Mouse (Mus musculus): Measurements from ENCODE around the gene Pdlim4. TPM values are rescaled to one million over a fixed set of nuclear protein-coding genes. Genes with fewer than 3 reads are reported as not detected.

The Pdlim4 gene
- polyA plus RNA-seq, 1 experiment from 2014 or later, result 63.7 TPM

- Histone ChIP-seq H3K9me3 (replicated peaks; ENCODE audit: control insufficient read depth, low read length) (no peaks in the 10 kb centered on the region), H3K27me3 (ENCODE audit: control insufficient read depth, insufficient read depth, low read length) (no peaks in the 10 kb centered on the region), H3K4me1 (ENCODE audit: control insufficient read depth, insufficient read depth, low read length) (peaks cover 49% of the 10 kb centered on the region), H3K9ac (ENCODE audit: low read length) (no peak overlapping the region), H3K4me2 (ENCODE audit: low read depth, low read length) (no peak overlapping the region), H3K27ac (ENCODE audit: low read length) (no peak overlapping the region), H3K36me3 (ENCODE audit: control insufficient read depth, insufficient read depth, low read length) (no peaks in the 10 kb centered on the region), H3K4me3 (replicated peaks; ENCODE audit: low read length) (no peak overlapping the region)
- ATAC-seq (ENCODE audit: insufficient read depth, low FRiP score), result no peak
- WGBS, result 85% methylated on average over 4 of the region's 4 CpGs
These were observed 3.0 kb downstream of the Pdlim4 start for GRCm38 (mm10) chr11:54065915-54066178.

DNA sequence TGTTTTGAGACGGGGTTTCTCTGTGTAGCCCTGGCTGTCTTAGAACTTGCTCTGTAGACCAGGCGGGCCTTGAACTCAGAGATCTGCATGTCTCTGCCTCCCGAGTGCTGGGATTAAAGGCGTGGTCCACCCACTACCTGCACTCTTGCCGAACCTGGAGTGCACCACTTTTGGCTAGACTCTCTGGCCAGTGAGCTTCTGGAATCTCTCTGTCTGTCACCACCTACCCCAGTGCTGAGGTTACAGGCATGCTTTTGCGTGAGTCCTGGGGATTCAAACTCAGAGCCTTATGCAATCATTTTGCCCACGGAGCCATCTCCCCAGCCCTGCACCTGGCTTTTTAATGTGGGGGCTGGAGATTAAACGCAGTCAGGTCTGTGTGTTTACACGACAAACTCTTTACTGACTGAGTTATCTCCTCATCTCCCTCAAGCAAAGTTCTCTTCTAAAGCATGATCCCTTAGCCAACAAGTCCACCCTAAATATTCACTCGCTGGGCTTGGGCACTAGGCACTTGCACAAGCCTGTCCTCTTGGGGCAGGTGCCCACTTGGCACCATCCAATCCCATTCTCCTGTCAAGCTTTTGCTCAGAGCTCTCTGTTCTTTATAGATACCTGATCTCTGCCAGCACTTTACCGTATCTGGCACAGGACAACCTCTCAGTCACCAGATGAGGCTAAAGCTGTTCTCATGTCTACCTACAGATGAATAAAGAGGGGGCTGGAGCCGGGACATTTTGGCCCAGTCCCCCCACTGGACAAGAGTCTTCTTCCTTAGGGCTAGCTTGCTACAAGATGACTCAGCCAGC is 3.5 kb downstream of the Pdlim4 start:
- Histone ChIP-seq H3K9me3 (replicated peaks; ENCODE audit: control insufficient read depth, low read length) (no peaks in the 10 kb centered on the region), H3K4me1 (ENCODE audit: control insufficient read depth, insufficient read depth, low read length) (peaks cover 53% of the 10 kb centered on the region), H3K27me3 (ENCODE audit: control insufficient read depth, insufficient read depth, low read length) (no peaks in the 10 kb centered on the region), H3K4me3 (replicated peaks; ENCODE audit: low read length) (no peak overlapping the region), H3K27ac (ENCODE audit: low read length) (no peak overlapping the region), H3K9ac (ENCODE audit: low read length) (no peak overlapping the region), H3K4me2 (ENCODE audit: low read depth, low read length) (no peak overlapping the region), H3K36me3 (ENCODE audit: control insufficient read depth, insufficient read depth, low read length) (no peaks in the 10 kb centered on the region)
- ATAC-seq (ENCODE audit: insufficient read depth, low FRiP score), result no peak
- 68% methylated on average over 12 of the region's 12 CpGs for WGBS

- H3K36me3 ChIP-seq (ENCODE audit: control insufficient read depth, insufficient read depth, low read length), result no peaks in the 10 kb centered on the region
- H3K27ac ChIP-seq (ENCODE audit: low read length), result no peak overlapping the region
- no peaks in the 10 kb centered on the region for H3K9me3 ChIP-seq (replicated peaks; ENCODE audit: control insufficient read depth, low read length)
- H3K4me1 ChIP-seq (ENCODE audit: control insufficient read depth, insufficient read depth, low read length), result peaks cover 60% of the 10 kb centered on the region
- 67% methylated on average over 3 of the region's 3 CpGs for WGBS
- no peak overlapping the region for H3K4me3 ChIP-seq (replicated peaks; ENCODE audit: low read length)
- H3K27me3 ChIP-seq (ENCODE audit: control insufficient read depth, insufficient read depth, low read length), result no peaks in the 10 kb centered on the region
- no peak overlapping the region for H3K9ac ChIP-seq (ENCODE audit: low read length)
- ATAC-seq (ENCODE audit: insufficient read depth, low FRiP score), result no peak
- no peak overlapping the region for H3K4me2 ChIP-seq (ENCODE audit: low read depth, low read length)
These were observed 4.3 kb downstream of the Pdlim4 start for GRCm38 (mm10) chr11:54064412-54064978.

GRCm38 (mm10) chr11:54063472-54063775 is 5.4 kb downstream of the Pdlim4 start:
- Histone ChIP-seq H3K9me3 (replicated peaks; ENCODE audit: control insufficient read depth, low read length) (no peaks in the 10 kb centered on the region), H3K4me3 (replicated peaks; ENCODE audit: low read length) (no peak overlapping the region), H3K4me1 (ENCODE audit: control insufficient read depth, insufficient read depth, low read length) (peaks cover 63% of the 10 kb centered on the region), H3K9ac (ENCODE audit: low read length) (no peak overlapping the region), H3K4me2 (ENCODE audit: low read depth, low read length) (no peak overlapping the region), H3K27me3 (ENCODE audit: control insufficient read depth, insufficient read depth, low read length) (no peaks in the 10 kb centered on the region), H3K36me3 (ENCODE audit: control insufficient read depth, insufficient read depth, low read length) (no peaks in the 10 kb centered on the region), H3K27ac (ENCODE audit: low read length) (peak overlapping the region; percentile 58)
- WGBS, result 79% methylated on average over 10 of the region's 10 CpGs
- no peak for ATAC-seq (ENCODE audit: insufficient read depth, low FRiP score)

DNA sequence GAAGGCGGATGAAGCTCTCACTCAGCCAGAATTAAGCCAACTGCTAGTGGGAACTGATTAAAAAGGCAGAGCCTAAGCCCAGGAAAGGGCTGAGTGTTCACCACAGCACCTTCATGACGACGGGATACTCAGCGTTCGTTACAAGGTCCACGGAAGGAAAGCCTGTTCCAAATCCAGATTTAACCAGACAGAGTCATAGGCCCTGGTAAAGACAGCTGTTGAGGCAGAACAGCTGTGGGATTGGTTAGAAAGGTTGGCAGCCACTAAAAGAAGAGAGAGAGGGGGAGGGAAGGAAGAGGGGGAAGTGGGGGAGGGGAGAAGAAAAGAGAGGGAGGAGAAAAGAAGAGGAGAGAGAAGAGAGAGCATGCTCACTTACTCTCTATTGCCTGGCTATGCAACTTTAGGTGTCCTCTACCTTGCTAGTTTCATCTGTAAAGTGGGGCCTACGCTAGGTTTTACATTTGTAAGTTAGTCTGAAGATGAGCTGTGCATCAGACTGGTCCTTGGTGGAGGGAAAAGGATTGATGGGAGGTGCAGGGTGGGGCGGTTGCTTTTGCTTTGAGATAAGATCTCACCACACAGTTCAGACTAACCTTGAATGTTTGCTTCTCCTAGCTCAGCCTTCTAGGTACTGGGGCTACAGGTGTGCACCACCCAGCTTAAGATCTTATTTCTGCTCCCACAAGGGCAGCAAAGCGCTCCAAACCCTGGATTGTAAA is 5.9 kb downstream of the Pdlim4 start:
- peak; percentile 18; the same call in 1 of the 2 replicates for ATAC-seq (ENCODE audit: insufficient read depth, low FRiP score)
- H3K27me3 ChIP-seq (ENCODE audit: control insufficient read depth, insufficient read depth, low read length), result no peaks in the 10 kb centered on the region
- peak overlapping the region; percentile 7; the same call in 1 of the 2 replicates for H3K4me2 ChIP-seq (ENCODE audit: low read depth, low read length)
- no peak overlapping the region for H3K9ac ChIP-seq (ENCODE audit: low read length)
- WGBS, result 49% methylated on average over 9 of the region's 9 CpGs
- no peaks in the 10 kb centered on the region for H3K36me3 ChIP-seq (ENCODE audit: control insufficient read depth, insufficient read depth, low read length)
- peak overlapping the region; percentile 77 for H3K27ac ChIP-seq (ENCODE audit: low read length)
- H3K4me3 ChIP-seq (replicated peaks; ENCODE audit: low read length), result no peak overlapping the region
- no peaks in the 10 kb centered on the region for H3K9me3 ChIP-seq (replicated peaks; ENCODE audit: control insufficient read depth, low read length)
- peaks cover 67% of the 10 kb centered on the region for H3K4me1 ChIP-seq (ENCODE audit: control insufficient read depth, insufficient read depth, low read length)

DNA sequence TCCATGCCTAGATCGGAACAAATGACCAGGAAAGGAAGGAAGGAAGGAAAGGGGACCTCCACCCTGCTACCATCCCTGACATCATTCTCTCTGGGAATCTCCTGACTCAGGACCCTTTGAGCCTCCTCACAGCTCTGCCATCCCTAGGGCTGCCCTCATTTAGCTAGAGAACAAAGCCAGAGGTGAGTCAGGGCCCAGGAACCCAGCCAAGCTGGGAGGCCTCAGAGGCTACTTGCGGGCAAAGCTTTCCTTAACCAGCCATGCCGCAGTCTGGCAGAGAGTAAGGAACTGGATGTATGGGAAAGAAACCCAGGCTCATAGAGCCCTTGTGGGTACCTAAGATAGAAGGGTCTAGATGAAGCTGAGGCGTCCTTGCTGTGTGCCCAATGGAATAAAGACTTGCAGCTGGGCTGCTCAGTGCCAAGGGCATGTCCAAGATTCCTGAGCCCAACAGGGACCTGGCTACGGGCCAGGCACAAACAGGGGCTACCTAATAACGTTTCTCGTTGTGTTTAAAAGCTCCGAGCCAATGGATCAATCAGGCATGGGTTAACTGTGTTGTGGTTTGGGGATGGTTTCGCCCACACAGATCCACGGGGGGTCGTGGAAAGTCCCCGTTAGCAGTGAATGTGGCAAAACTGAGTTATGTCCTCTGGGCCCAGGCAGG is 6.6 kb downstream of the Pdlim4 start:
- Histone ChIP-seq H3K4me3 (replicated peaks; ENCODE audit: low read length) (no peak overlapping the region), H3K9ac (ENCODE audit: low read length) (no peak overlapping the region), H3K4me1 (ENCODE audit: control insufficient read depth, insufficient read depth, low read length) (peaks cover 63% of the 10 kb centered on the region), H3K36me3 (ENCODE audit: control insufficient read depth, insufficient read depth, low read length) (no peaks in the 10 kb centered on the region), H3K9me3 (replicated peaks; ENCODE audit: control insufficient read depth, low read length) (no peaks in the 10 kb centered on the region), H3K4me2 (ENCODE audit: low read depth, low read length) (no peak overlapping the region), H3K27me3 (ENCODE audit: control insufficient read depth, insufficient read depth, low read length) (no peaks in the 10 kb centered on the region), H3K27ac (ENCODE audit: low read length) (peak overlapping the region; percentile 77)
- 53% methylated on average over 12 of the region's 12 CpGs for WGBS
- no peak for ATAC-seq (ENCODE audit: insufficient read depth, low FRiP score)

DNA sequence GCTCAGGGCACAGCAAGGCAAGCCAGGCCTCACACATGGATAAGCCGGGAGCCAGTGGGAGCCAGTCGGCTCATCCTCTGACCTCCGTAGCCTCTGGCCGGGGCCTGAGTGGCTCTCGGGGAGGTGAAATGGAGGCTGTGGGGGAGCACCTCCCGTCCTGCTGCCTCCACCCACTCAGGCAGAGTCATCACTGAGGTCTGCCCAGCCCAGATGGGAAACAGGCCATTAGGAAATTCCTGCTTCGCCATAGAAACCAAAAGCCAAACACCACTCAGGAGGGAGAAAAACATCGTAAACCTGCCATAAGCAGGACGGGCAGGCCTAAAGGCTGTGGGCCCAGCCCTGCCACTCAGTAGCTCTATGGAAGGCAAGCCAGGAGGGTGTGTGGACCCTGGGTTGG is 8.5 kb downstream of the Pdlim4 start:
- peaks cover 47% of the 10 kb centered on the region for H3K4me1 ChIP-seq (ENCODE audit: control insufficient read depth, insufficient read depth, low read length)
- H3K27me3 ChIP-seq (ENCODE audit: control insufficient read depth, insufficient read depth, low read length), result no peaks in the 10 kb centered on the region
- no peak overlapping the region; the same call in 1 of the 2 replicates for H3K4me2 ChIP-seq (ENCODE audit: low read depth, low read length)
- no peak overlapping the region for H3K4me3 ChIP-seq (replicated peaks; ENCODE audit: low read length)
- H3K36me3 ChIP-seq (ENCODE audit: control insufficient read depth, insufficient read depth, low read length), result no peaks in the 10 kb centered on the region
- H3K9ac ChIP-seq (ENCODE audit: low read length), result no peak overlapping the region
- ATAC-seq (ENCODE audit: insufficient read depth, low FRiP score), result peak; percentile 34; the same call in 1 of the 2 replicates
- 0 out of 2 replicates have a peak overlapping the region, but pooled peaks have one; percentile 12 for H3K27ac ChIP-seq (ENCODE audit: low read length)
- no peaks in the 10 kb centered on the region for H3K9me3 ChIP-seq (replicated peaks; ENCODE audit: control insufficient read depth, low read length)
- 25% methylated on average over 9 of the region's 9 CpGs for WGBS

GRCm38 (mm10) chr11:54059526-54059925 is 9.3 kb downstream of the Pdlim4 start:
- Histone ChIP-seq H3K36me3 (ENCODE audit: control insufficient read depth, insufficient read depth, low read length) (no peaks in the 10 kb centered on the region), H3K9ac (ENCODE audit: low read length) (no peak overlapping the region), H3K4me3 (replicated peaks; ENCODE audit: low read length) (no peak overlapping the region), H3K27me3 (ENCODE audit: control insufficient read depth, insufficient read depth, low read length) (no peaks in the 10 kb centered on the region), H3K4me1 (ENCODE audit: control insufficient read depth, insufficient read depth, low read length) (peaks cover 47% of the 10 kb centered on the region), H3K9me3 (replicated peaks; ENCODE audit: control insufficient read depth, low read length) (no peaks in the 10 kb centered on the region), H3K4me2 (ENCODE audit: low read depth, low read length) (no peak overlapping the region), H3K27ac (ENCODE audit: low read length) (peak overlapping the region; percentile 67; the same call in 1 of the 2 replicates)
- 39% methylated on average over 1 of the region's 1 CpGs for WGBS
- ATAC-seq (ENCODE audit: insufficient read depth, low FRiP score), result no peak

DNA sequence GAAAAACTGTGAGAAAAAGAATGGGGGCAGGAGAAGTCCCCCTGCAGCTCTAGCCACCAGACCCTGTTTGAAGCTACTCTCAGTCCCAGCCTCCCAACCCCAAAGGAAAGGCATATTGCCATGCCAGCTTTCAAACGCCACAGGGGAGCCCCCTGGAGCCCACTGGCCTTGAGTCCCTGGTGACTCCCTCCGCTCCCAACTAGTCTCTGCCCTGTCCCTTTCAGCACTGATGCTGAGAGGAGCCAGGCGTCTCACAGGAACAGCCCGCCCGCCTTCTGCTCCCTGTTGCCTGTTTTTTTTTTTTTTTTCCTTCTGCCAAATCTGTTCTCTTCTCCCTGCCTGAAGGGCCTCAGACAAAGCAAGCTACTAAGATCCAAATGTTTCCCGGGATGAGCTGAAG is 10.2 kb downstream of the Pdlim4 start:
- Histone ChIP-seq H3K9me3 (replicated peaks; ENCODE audit: control insufficient read depth, low read length) (no peaks in the 10 kb centered on the region), H3K9ac (ENCODE audit: low read length) (0 out of 2 replicates have a peak overlapping the region, but pooled peaks have one; percentile 33), H3K4me1 (ENCODE audit: control insufficient read depth, insufficient read depth, low read length) (peaks cover 44% of the 10 kb centered on the region), H3K27ac (ENCODE audit: low read length) (peak overlapping the region; percentile 67), H3K27me3 (ENCODE audit: control insufficient read depth, insufficient read depth, low read length) (no peaks in the 10 kb centered on the region), H3K4me2 (ENCODE audit: low read depth, low read length) (no peak overlapping the region), H3K36me3 (ENCODE audit: control insufficient read depth, insufficient read depth, low read length) (no peaks in the 10 kb centered on the region), H3K4me3 (replicated peaks; ENCODE audit: low read length) (no peak overlapping the region)
- 29% methylated on average over 6 of the region's 6 CpGs for WGBS
- no peak for ATAC-seq (ENCODE audit: insufficient read depth, low FRiP score)
